Mouse (Mus musculus): ENCODE results near the gene Mob3c. TPM values are rescaled to one million over a fixed set of nuclear protein-coding genes. Genes with fewer than 3 reads are reported as not detected.

Gene Mob3c
- total RNA-seq, 2 experiments from 2014 or later: 6.1 to 7.0 TPM

GRCm38 (mm10) chr4:115873231-115873630 is 45.3 kb downstream of the Mob3c start:
- intact Hi-C loops (cut with DNase I): no loop called here
- no peak for DNase-seq

- intact Hi-C loops (cut with DNase I): no loop called here
- DNase-seq: no peak
Observed at GRCm38 (mm10) chr4:115878216-115878678, 50.4 kb downstream of the Mob3c start.

DNA sequence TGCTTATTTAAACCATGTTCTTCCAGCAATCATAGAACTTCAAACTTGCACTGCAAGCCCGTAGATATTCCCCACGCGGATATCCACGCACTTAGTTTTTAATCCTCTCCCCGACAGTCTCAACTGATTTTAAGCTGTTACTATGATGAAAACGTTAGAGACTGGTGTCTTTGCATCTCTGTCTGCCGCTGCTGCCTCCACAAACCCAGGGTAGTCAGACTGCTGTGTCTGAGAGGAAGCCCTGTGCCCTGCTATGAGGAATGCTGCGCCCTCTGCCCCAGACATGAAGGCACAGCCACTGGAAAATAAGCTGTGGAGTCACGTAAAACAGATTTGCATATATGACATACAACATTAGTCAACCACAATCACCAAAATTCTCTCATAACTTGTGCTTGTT is 50.9 kb downstream of the Mob3c start:
- no peak for DNase-seq
- intact Hi-C loops (cut with DNase I): no loop called here

DNA sequence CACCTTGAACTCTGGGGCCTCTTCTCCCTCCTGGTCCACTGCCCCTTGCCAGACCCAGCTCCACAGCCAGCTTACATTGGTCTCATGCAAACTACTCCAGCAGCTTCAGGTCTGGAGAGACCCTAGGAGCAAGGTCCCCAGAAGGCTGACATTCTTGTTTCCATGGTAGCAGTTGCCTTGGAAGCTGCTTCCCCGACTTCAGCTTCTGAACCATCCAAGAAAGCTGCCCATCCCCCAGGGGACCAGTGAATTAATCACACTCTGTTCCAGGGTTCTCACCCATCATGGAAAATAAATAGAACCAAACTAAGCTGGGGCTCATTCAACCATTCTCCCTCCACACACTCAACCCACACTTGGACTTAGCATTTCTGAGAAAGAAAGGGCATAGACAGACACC is 53.3 kb downstream of the Mob3c start:
- intact Hi-C loops (cut with DNase I): no loop called here
- no peak for DNase-seq

- intact Hi-C loops (cut with DNase I): no loop called here
Observed at GRCm38 (mm10) chr4:115882195-115882594, 54.3 kb downstream of the Mob3c start.

DNA sequence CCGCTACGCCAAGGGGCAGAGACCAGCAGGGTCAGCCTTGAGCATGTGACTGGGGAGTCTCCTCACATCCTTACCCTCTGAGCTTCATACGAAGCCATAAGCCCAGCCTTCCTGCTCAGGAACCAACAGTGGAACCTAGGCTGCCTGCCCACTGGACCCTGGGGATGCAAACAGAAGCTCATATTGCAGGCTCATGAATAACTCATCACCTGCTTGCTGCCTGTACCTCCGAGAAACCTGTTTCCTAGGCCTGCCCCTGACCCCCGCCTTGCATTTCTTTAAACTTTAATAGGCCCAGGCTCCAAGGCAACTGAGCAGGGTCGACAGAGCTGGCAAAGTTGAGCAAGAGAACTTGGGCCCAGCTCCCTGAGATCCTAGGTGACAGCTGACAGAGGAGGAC is 56.1 kb downstream of the Mob3c start, which contains the start of gene Kncn:
Gene Kncn, plus strand, starts transcription at position 379 of the 400 bp plus-strand sequence.
- no peak for DNase-seq
- intact Hi-C loops (cut with DNase I): no loop called here

More at GRCm38 (mm10) chr4:115882195-115882594, 54.3 kb downstream of the Mob3c start:
- no peak for DNase-seq

Other genes starting within 250 kb of the Mob3c start
- not detected for gene Cyp4a32, start 227.1 kb upstream of the Mob3c start, total RNA-seq (2021)
- gene Cyp4b1, start 180.4 kb upstream of the Mob3c start, total RNA-seq (2021): 10 to 100 TPM; 15.3 to 20.0 TPM
- 10 to 100 TPM; 36.7 to 38.9 TPM for gene Efcab14, start 90.3 kb upstream of the Mob3c start, total RNA-seq (2021)
- under 1 TPM; 0.35 to 0.67 TPM for gene Tex38, start 47.1 kb upstream of the Mob3c start, total RNA-seq (2021)
- 10 to 100 TPM; 53.1 to 54.6 TPM for gene Atpaf1, start 43.3 kb upstream of the Mob3c start, total RNA-seq (2021)
- gene Mknk1, start 11.1 kb downstream of the Mob3c start, total RNA-seq (2021): 10 to 100 TPM; 26.2 to 30.2 TPM
- not detected for gene Kncn, start 56.3 kb downstream of the Mob3c start, total RNA-seq (2021)
- not detected for gene 6430628N08Rik, start 62.6 kb downstream of the Mob3c start, total RNA-seq (2021)
- gene Dmbx1, start 111.8 kb downstream of the Mob3c start, total RNA-seq (2021): not detected
- gene Faah, start 189.8 kb downstream of the Mob3c start, total RNA-seq (2021): under 1 TPM; 0.60 to 0.94 TPM
- gene Nsun4, start 225.8 kb downstream of the Mob3c start, total RNA-seq (2021): 10 to 100 TPM; 23.5 to 24.8 TPM
- gene Uqcrh, start 247.0 kb downstream of the Mob3c start, total RNA-seq (2021): 1,000 to 10,000 TPM; 1,784 to 1,838 TPM
- 10 to 100 TPM; 33.2 to 39.7 TPM for gene Lrrc41, start 247.2 kb downstream of the Mob3c start, total RNA-seq (2021)